Mouse (Mus musculus) ES-Bruce4 (cell line): Measurements from ENCODE around the gene Nbeal2. TPM values are rescaled to one million over a fixed set of nuclear protein-coding genes. Genes with fewer than 3 reads are reported as not detected.

Experiments used
- H3K27ac ChIP-seq: 2 replicates; pipeline ENCODE4 v1.5.1; 2012; ENCODE audit warnings: low read length, inconsistent platforms; ENCODE audit not compliant: insufficient read depth
- H3K27me3 ChIP-seq: 2 replicates; pipeline ENCODE4 v1.6.1; 2012; ENCODE audit warnings: mild to moderate bottlenecking, low read length, inconsistent platforms; ENCODE audit not compliant: control insufficient read depth, poor library complexity, insufficient read depth, severe bottlenecking
- H3K36me3 ChIP-seq: 2 replicates; pipeline ENCODE4 v1.6.1; 2012; ENCODE audit warnings: inconsistent platforms, mild to moderate bottlenecking, low read length, moderate library complexity; ENCODE audit not compliant: control insufficient read depth, poor library complexity, insufficient read depth, severe bottlenecking
- H3K4me1 ChIP-seq: one replicate; pipeline ENCODE4 v1.8.1; 2011; ENCODE audit warnings: low read length; ENCODE audit not compliant: control insufficient read depth, insufficient read depth
- H3K4me3 ChIP-seq: 2 replicates; pipeline ENCODE4 v1.5.1; 2011; ENCODE audit warnings: low read depth, mild to moderate bottlenecking, low read length
- H3K9ac ChIP-seq: 2 replicates; pipeline ENCODE4 v1.6.1; 2012; ENCODE audit warnings: low read depth, mild to moderate bottlenecking, inconsistent platforms; ENCODE audit not compliant: poor library complexity, severe bottlenecking
- H3K9me3 ChIP-seq: replicated peaks from 2 replicates; pipeline ENCODE4 v1.6.1; 2012; ENCODE audit warnings: mild to moderate bottlenecking, low read length, inconsistent platforms; ENCODE audit not compliant: control insufficient read depth, poor library complexity, insufficient read depth, severe bottlenecking
- CTCF ChIP-seq: IDR thresholded peaks from one replicate; pipeline ENCODE4 v1.8.1; 2011; ENCODE audit warnings: low read depth, low read length
- EP300 ChIP-seq: IDR thresholded peaks from 2 replicates; pipeline ENCODE4 v1.6.1; 2011; ENCODE audit warnings: low read depth, low read length; ENCODE audit not compliant: insufficient read depth
- POLR2A ChIP-seq: IDR thresholded peaks from one replicate; pipeline ENCODE4 v1.8.1; 2011; ENCODE audit warnings: low read length; ENCODE audit not compliant: insufficient read depth
- polyA plus RNA-seq: library from polyadenylated mRNA; stranded (reverse); fragments of >200 nt; gene quantifications from 2 replicates; pipeline ENCODE4 v1.2.4, GENCODE M21; 2011; ENCODE audit warnings: low read depth; ENCODE audit not compliant: missing spikeins, insufficient read depth, insufficient read length

Gene Nbeal2
- polyA plus RNA-seq, 1 experiment, result 10.3 TPM

DNA sequence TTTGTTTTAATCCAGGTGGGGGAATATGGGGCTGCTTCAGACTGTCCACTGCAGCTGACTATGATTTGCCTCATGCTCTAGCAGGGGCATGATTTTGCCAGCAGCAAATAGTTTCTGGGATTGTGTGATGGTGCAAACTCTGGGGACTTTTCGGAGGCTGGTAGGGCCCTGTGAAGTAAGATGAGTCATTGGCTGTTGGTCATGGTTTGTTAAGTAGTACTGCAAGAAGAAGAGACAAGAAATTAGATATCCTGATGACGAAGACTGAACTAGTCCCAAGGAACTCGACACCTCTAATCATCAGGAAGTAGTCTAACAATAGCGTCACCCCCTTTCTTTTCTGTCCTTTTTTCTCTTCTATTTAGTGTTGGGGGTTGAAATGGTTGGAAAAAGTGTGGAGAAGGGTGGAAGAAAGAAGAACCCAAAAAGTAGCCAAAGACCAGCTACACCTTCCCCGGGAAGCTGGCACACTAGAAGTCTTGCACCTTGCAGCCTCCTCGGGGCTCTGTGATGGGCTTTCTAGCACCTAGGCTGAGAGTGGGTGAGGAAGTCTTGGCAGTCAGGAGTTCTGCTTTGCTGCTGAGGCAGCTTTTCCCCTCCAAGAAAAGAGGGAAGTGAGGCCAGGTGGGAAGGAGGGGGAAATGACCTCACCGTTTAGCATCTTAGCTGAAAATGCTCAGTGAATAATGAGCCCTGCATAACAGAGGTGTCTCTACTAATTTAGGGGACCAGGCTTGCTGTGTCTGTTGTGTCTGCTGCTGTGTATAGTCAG, 27.0 kb upstream of the Nbeal2 start:
- Histone ChIP-seq H3K4me3 (no peak overlapping the region), H3K36me3 (no peaks in the 10 kb centered on the region), H3K27ac (peak overlapping the region; percentile 41; the same call in 1 of the 2 replicates), H3K9me3 (no peaks in the 10 kb centered on the region), H3K4me1 (peaks cover 32% of the 10 kb centered on the region), H3K9ac (no peak overlapping the region), H3K27me3 (no peaks in the 10 kb centered on the region)
- no peak for TF ChIP-seq EP300
- no peak for TF ChIP-seq CTCF
- no peak for TF ChIP-seq POLR2A

DNA sequence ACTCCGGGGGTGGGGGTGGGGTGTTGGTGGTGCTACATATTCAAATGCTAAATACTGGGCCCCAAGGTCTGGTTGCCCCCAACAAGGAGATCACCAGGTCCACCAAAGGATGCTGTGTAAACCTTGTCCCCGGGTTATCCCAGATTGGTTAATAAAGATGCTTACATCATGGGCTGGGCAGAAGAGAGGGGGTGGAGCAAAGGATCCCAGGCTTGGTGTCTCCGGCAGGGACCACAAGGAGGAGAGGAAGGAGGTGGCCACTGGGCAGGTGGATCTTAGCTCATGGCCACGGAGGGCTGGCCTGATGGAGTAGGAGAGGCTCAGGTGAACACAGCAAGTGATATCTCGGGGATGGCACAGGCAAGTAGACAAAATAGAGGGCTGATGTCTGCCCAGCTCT, 24.9 kb upstream of the Nbeal2 start:
- Histone ChIP-seq H3K27ac (no peak overlapping the region), H3K27me3 (no peaks in the 10 kb centered on the region), H3K36me3 (no peaks in the 10 kb centered on the region), H3K4me3 (no peak overlapping the region), H3K9me3 (no peaks in the 10 kb centered on the region), H3K9ac (no peak overlapping the region), H3K4me1 (peaks cover 22% of the 10 kb centered on the region)
- TF ChIP-seq CTCF (no peak), EP300 (no peak), POLR2A (no peak)

DNA sequence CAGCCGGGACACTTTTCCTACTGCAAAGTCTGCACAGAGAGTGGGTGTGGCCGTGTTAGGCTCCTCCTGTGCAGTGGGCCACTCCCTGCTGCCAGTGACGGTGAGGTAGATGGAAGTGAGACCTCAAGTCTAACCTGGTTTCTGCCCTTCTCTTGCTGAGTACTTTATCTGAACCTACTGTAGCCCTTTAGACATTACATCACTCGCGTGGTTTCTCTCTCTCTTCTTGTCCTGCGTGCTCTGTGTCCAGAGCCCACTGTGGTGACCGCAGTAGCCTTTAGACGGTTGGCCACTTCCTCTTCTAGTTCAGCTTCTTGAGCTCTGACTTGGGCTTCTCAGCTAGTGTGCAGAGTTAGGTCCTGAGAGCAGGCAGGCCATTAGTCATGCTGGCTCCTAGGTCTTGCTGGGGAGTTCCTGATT, 22.5 kb upstream of the Nbeal2 start:
- TF ChIP-seq EP300 (no peak), POLR2A (no peak), CTCF (no peak)
- Histone ChIP-seq H3K9ac (no peak overlapping the region), H3K4me3 (no peak overlapping the region), H3K36me3 (no peaks in the 10 kb centered on the region), H3K4me1 (peaks cover 13% of the 10 kb centered on the region), H3K9me3 (no peaks in the 10 kb centered on the region), H3K27me3 (no peaks in the 10 kb centered on the region), H3K27ac (no peak overlapping the region)

DNA sequence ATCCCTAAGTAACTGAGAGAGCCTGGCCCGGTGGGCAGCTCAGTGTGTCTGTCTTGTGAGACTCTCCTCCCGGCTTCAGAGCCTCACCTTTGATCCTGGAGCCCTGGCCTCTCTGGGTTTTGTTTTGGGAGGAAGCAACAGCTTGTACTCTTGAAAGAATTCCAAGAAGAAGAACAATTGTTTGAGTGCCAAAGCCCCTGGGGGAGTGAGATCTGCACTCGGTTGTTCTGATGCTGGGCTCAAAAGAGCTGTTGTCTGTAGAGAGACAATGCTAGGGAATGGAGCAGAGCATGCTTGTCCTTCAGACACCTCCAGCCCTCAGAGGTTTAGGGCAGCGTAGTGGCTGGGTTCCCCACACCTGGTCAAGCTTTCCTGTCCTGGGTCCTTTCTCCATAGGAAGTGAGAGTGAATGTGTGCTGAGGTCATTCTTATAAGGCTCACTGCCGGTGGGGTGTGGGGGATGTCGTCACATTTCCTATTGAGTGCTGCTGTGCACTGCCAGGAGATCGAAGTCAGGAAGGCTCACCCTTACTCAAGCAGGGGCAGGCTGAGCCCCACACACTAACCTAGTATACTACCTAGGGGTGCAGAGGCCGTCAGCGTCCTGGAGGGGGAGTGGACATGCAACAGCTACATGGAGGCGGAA, 19.3 kb upstream of the Nbeal2 start:
- Histone ChIP-seq H3K27ac (no peak overlapping the region), H3K4me3 (no peak overlapping the region), H3K27me3 (no peaks in the 10 kb centered on the region), H3K4me1 (peaks cover 7% of the 10 kb centered on the region), H3K36me3 (no peaks in the 10 kb centered on the region), H3K9ac (no peak overlapping the region), H3K9me3 (no peaks in the 10 kb centered on the region)
- TF ChIP-seq EP300 (0 out of 2 replicates have a peak, but pooled peaks have one; percentile 35), POLR2A (no peak), CTCF (no peak)

DNA sequence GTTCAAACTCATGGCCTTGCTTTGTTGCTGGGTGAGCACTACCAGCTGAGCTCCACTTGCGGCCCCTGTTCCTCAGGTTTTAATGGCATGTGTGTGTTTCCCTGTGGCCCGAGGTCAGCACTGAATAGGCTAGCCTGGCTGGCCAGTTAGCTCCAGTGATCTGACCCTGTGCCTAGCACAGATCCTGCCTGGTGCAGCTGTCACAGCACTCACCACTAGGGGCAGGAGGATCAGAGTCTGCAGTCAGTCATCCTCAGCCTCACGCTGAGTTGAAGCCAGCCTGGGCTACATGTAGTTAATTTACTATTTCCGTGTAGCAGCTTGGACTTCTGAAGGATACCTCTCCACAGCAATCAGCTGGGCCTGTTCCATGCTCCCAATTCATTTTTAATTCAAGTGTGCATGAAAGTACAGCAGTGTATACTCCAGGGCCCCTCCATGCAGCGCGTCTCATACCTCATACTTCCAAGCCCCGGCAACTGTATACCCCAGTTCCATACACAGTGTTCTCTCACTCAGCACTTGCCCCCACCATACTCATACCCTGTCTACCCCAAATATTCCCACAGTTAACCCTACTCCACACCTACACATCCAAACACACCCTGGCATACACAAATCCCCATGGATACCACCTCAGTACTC, 18.6 kb upstream of the Nbeal2 start:
- Histone ChIP-seq H3K36me3 (no peaks in the 10 kb centered on the region), H3K27ac (no peak overlapping the region), H3K4me1 (peaks cover 7% of the 10 kb centered on the region), H3K9me3 (no peaks in the 10 kb centered on the region), H3K4me3 (no peak overlapping the region), H3K27me3 (no peaks in the 10 kb centered on the region), H3K9ac (no peak overlapping the region)
- TF ChIP-seq CTCF (peak; percentile 76), EP300 (no peak)

DNA sequence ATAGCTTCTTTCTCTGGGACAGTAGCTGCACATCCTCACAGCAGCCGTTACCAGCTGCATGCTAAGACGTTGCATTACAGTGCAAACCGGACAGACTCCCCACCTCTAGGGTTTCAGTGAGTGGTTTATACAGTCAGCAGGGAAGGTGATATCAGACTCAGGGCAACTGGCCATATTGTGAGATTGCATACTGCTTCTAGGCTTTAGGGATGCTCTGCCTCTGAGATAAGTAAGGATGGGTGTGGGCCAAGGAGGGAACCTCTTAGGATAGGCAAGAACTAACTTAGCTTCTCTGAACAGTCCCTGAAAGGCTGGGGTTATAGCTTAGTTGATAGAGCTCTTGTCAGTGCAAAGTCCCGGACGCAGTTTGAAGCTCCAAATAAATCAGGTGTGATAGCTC, 15.8 kb upstream of the Nbeal2 start:
- no peaks in the 10 kb centered on the region for H3K9me3 ChIP-seq
- no peaks in the 10 kb centered on the region for H3K36me3 ChIP-seq
- H3K4me1 ChIP-seq, result peaks cover 1% of the 10 kb centered on the region
- no peak overlapping the region for H3K9ac ChIP-seq
- no peak overlapping the region for H3K27ac ChIP-seq
- no peaks in the 10 kb centered on the region for H3K27me3 ChIP-seq
- no peak overlapping the region for H3K4me3 ChIP-seq
- no peak for TF ChIP-seq CTCF
- TF ChIP-seq POLR2A, result no peak
